ENCODE assay signal across 12 mouse cellular contexts in genomic region chr9:108694533-108694932, GRCm38 (mm10). TPM values are rescaled to one million over a fixed set of nuclear protein-coding genes. Genes with fewer than 3 reads are reported as not detected.
DNase-seq lines count a peak whose midpoint lies in the region; ATAC-seq and TF ChIP-seq lines count a peak whose summit lies in the region.
"Had no signal": no experiment of that assay in that cellular context is flagged by ENCODE, and none has a peak within 500 bp of the region (broad histone marks: within the 10 kb centered on the region; RNA-seq: fewer than 3 reads in every experiment).

No protein-coding gene starts in this region.

- TF ChIP-seq POLR2A in bone marrow macrophage, adult 2 months (IDR thresholded peaks at IDR 0.05; ENCODE audit: borderline replicate concordance, low read depth, low read length), result no peak

- H3K27me3 ChIP-seq in forebrain, embryonic 16.5 days (replicated peaks; ENCODE audit: control insufficient read depth, insufficient read depth, low read length), result no peaks in the 10 kb centered on the region
- no peaks in the 10 kb centered on the region for H3K27me3 ChIP-seq in midbrain, embryonic 14.5 days (ENCODE audit: control insufficient read depth, insufficient read depth, low read length)
- H3K27me3 ChIP-seq: limb, embryonic 15.5 days had no signal

- no peak for ATAC-seq in forebrain, embryonic 16.5 days
- ATAC-seq in midbrain, embryonic 14.5 days (ENCODE audit: low FRiP score, low TSS enrichment), result no peak

- no peaks in the 10 kb centered on the region for H3K9me3 ChIP-seq in forebrain, embryonic 16.5 days (ENCODE audit: control insufficient read depth, low read length)
- no peaks in the 10 kb centered on the region for H3K9me3 ChIP-seq in midbrain, embryonic 14.5 days (ENCODE audit: control insufficient read depth, low read length)
- H3K9me3 ChIP-seq: limb, embryonic 15.5 days had no signal

- H3K9ac ChIP-seq in forebrain, embryonic 16.5 days (replicated peaks; ENCODE audit: low read depth, low read length), result no peak overlapping the region
- H3K9ac ChIP-seq in midbrain, embryonic 14.5 days (replicated peaks; ENCODE audit: low read length), result no peak overlapping the region
- H3K9ac ChIP-seq: limb, embryonic 15.5 days had no signal

- H3K4me1 ChIP-seq in bone marrow macrophage, adult 2 months (ENCODE audit: control insufficient read depth, insufficient read depth, low read length), result peaks cover 18% of the 10 kb centered on the region
- H3K4me1 ChIP-seq in forebrain, embryonic 16.5 days (replicated peaks; ENCODE audit: control insufficient read depth, insufficient read depth, low read length), result peaks cover 23% of the 10 kb centered on the region
- peaks cover 32% of the 10 kb centered on the region for H3K4me1 ChIP-seq in midbrain, embryonic 14.5 days (ENCODE audit: control insufficient read depth, insufficient read depth, low read length)

- TF ChIP-seq CTCF in left cerebral cortex, adult 2 months (IDR thresholded peaks at IDR 0.05), result no peak
- TF ChIP-seq CTCF in bone marrow macrophage, adult 2 months (IDR thresholded peaks at IDR 0.05; ENCODE audit: low read depth, low read length), result no peak

- DNase-seq in left cerebral cortex, adult 2 months (ENCODE audit: extremely low spot score in 1 of 2, low spot score in 2 of 2), result no peak
- no peak for DNase-seq in left cerebral cortex, adult 11 months (ENCODE audit: low spot score)
- no peak for DNase-seq in midbrain, embryonic 14.5 days
- DNase-seq in right cerebral cortex, postnatal 14 days, result no peak
- DNase-seq in left cerebral cortex, adult 18-20 months (ENCODE audit: low spot score in 2 of 2), result no peak
- DNase-seq: gastrocnemius, postnatal 25 days; kidney, adult 2 months; layer of hippocampus, adult 9-11 months had no signal

- H3K36me3 ChIP-seq in forebrain, embryonic 16.5 days (ENCODE audit: control insufficient read depth, insufficient read depth), result no peaks in the 10 kb centered on the region
- 0 out of 2 replicates have a peak, but pooled peaks cover 2% of the 10 kb centered on the region for H3K36me3 ChIP-seq in midbrain, embryonic 14.5 days (ENCODE audit: control insufficient read depth, insufficient read depth, low read length)

- WGBS in forebrain, embryonic 16.5 days, result 92% methylated on average over 1 of the region's 1 CpGs
- WGBS in midbrain, embryonic 14.5 days, result 83% methylated on average over 1 of the region's 1 CpGs

- peak overlapping the region; percentile 34 for H3K4me3 ChIP-seq in left cerebral cortex, adult 2 months
- H3K4me3 ChIP-seq in bone marrow macrophage, adult 2 months (ENCODE audit: insufficient read depth, low read length), result no peak overlapping the region
- H3K4me3 ChIP-seq in forebrain, embryonic 16.5 days (replicated peaks; ENCODE audit: low read length), result no peak overlapping the region
- H3K4me3 ChIP-seq in midbrain, embryonic 14.5 days (replicated peaks; ENCODE audit: low read depth, low read length), result peak overlapping the region; percentile 80
- H3K4me3 ChIP-seq: erythroblast, embryonic 14.5 days; limb, embryonic 15.5 days had no signal

- intact Hi-C loops in left cerebral cortex, adult 2 months (cut with DNase I), result no loop called here

- H3K27ac ChIP-seq in left cerebral cortex, adult 2 months, result no peak overlapping the region
- H3K27ac ChIP-seq in bone marrow macrophage, adult 2 months (ENCODE audit: insufficient read depth, low read depth, low read length), result 0 out of 2 replicates have a peak overlapping the region, but pooled peaks have one; percentile 8
- no peak overlapping the region for H3K27ac ChIP-seq in forebrain, embryonic 16.5 days (ENCODE audit: low read length)
- H3K27ac ChIP-seq in midbrain, embryonic 14.5 days (replicated peaks; ENCODE audit: low read depth, low read length), result no peak overlapping the region
- H3K27ac ChIP-seq: limb, embryonic 15.5 days had no signal

- peak overlapping the region; percentile 67; the same call in 1 of the 2 replicates for H3K4me2 ChIP-seq in forebrain, embryonic 16.5 days (ENCODE audit: low read length)
- peak overlapping the region; percentile 80 for H3K4me2 ChIP-seq in midbrain, embryonic 14.5 days (ENCODE audit: low read length)
- H3K4me2 ChIP-seq: limb, embryonic 15.5 days had no signal

RNA-seq across cellular contexts. Expression of gene Prkar2a, which starts 5.4 kb away (rescaled TPM):
- 10 to 100 TPM; 47.0 to 48.3 TPM for total RNA-seq in left cerebral cortex, adult 2 months (2021)
- 35.2 and 37.6 TPM in 2 replicates for polyA plus RNA-seq in bone marrow macrophage, adult 2 months (2012; ENCODE audit: insufficient read depth, insufficient read length, missing spikeins)
- polyA plus RNA-seq in forebrain, embryonic 16.5 days (2015; fragmentation: Nextera tagmentation; extraction: Ambion mirVana), result 37.6 and 41.3 TPM in 2 replicates
- polyA plus RNA-seq in midbrain, embryonic 14.5 days (2014; fragmentation: Nextera tagmentation; extraction: Ambion mirVana), result 53.8 and 68.1 TPM in 2 replicates
- total RNA-seq in left cerebral cortex, adult 18-20 months (2021), result 10 to 100 TPM; 47.7 to 50.9 TPM

RNA-seq across cellular contexts. Expression of gene Slc25a20, which starts 32.6 kb away (rescaled TPM):
- 10 to 100 TPM; 11.5 to 12.3 TPM for total RNA-seq in left cerebral cortex, adult 2 months (2021)
- polyA plus RNA-seq in bone marrow macrophage, adult 2 months (2012; ENCODE audit: insufficient read depth, insufficient read length, missing spikeins), result 28.5 and 29.9 TPM in 2 replicates
- 46.3 and 47.8 TPM in 2 replicates for polyA plus RNA-seq in forebrain, embryonic 16.5 days (2015; fragmentation: Nextera tagmentation; extraction: Ambion mirVana)
- 26.8 and 33.8 TPM in 2 replicates for polyA plus RNA-seq in midbrain, embryonic 14.5 days (2014; fragmentation: Nextera tagmentation; extraction: Ambion mirVana)
- 10 to 100 TPM; 11.5 to 13.7 TPM for total RNA-seq in left cerebral cortex, adult 18-20 months (2021)

RNA-seq across cellular contexts. Expression of gene Arih2, which starts 45.3 kb away (rescaled TPM):
- 10 to 100 TPM; 51.7 to 53.8 TPM for total RNA-seq in left cerebral cortex, adult 2 months (2021)
- polyA plus RNA-seq in bone marrow macrophage, adult 2 months (2012; ENCODE audit: insufficient read depth, insufficient read length, missing spikeins), result 38.4 and 43.1 TPM in 2 replicates
- 59.9 and 61.8 TPM in 2 replicates for polyA plus RNA-seq in forebrain, embryonic 16.5 days (2015; fragmentation: Nextera tagmentation; extraction: Ambion mirVana)
- 37.6 and 45.3 TPM in 2 replicates for polyA plus RNA-seq in midbrain, embryonic 14.5 days (2014; fragmentation: Nextera tagmentation; extraction: Ambion mirVana)
- total RNA-seq in left cerebral cortex, adult 18-20 months (2021), result 10 to 100 TPM; 51.0 to 51.8 TPM

Comparison
In these comparisons a context has a peak if more than half of its experiments do, and no peak if none do; other contexts are left out.
1. H3K4me3 ChIP-seq: peak in left cerebral cortex, adult 2 months (single experiment) and midbrain, embryonic 14.5 days (single experiment); none in bone marrow macrophage, adult 2 months (single experiment) and forebrain, embryonic 16.5 days (single experiment).